Comparison of ENCODE assay signal across 25 mouse cellular contexts in genomic region chr12:31083407-31083806, GRCm38 (mm10). TPM values are rescaled to one million over a fixed set of nuclear protein-coding genes. Genes with fewer than 3 reads are reported as not detected.
A peak's percentile ranks its signal among the peaks of the same experiment; 100 is the strongest.
DNase-seq lines count a peak whose midpoint lies in the region; ATAC-seq and TF ChIP-seq lines count a peak whose summit lies in the region.
"Had no signal": no experiment of that assay in that cellular context is flagged by ENCODE, and none has a peak within 500 bp of the region (broad histone marks: within the 10 kb centered on the region; RNA-seq: fewer than 3 reads in every experiment).

No protein-coding gene starts in this region.

- H3K4me3 ChIP-seq in liver, embryonic 12.5 days: no peak overlapping the region
- no peak overlapping the region for H3K4me3 ChIP-seq in liver, postnatal 0 days (ENCODE audit: low read depth, low read length)
- H3K4me3 ChIP-seq: forebrain, embryonic 15.5 days; heart, embryonic 12.5 days; hindbrain, embryonic 10.5 days; limb, embryonic 10.5 days; midbrain, embryonic 13.5 days; neural tube, embryonic 12.5 days had no signal

- no peak for ATAC-seq in liver, embryonic 12.5 days
- ATAC-seq in liver, postnatal 0 days: peak; percentile 77
- ATAC-seq: forebrain, embryonic 15.5 days; hindbrain, embryonic 16.5 days; midbrain, embryonic 13.5 days had no signal

- H3K9me3 ChIP-seq in liver, embryonic 12.5 days (replicated peaks): no peaks in the 10 kb centered on the region
- H3K9me3 ChIP-seq in liver, postnatal 0 days (ENCODE audit: low read length): no peaks in the 10 kb centered on the region
- H3K9me3 ChIP-seq: forebrain, embryonic 15.5 days; heart, embryonic 12.5 days; hindbrain, embryonic 10.5 days; limb, embryonic 10.5 days; midbrain, embryonic 13.5 days; neural tube, embryonic 12.5 days had no signal

- DNase-seq in liver: no peak
- peak; percentile 27 to 40 for DNase-seq in urinary bladder, postnatal 36 days (ENCODE audit: low spot score in 2 of 2)
- DNase-seq in urinary bladder, adult 2 months (ENCODE audit: low spot score): no peak
- no peak for DNase-seq in liver, postnatal 0 days
- no peak for DNase-seq in layer of hippocampus, adult 8-10 months (ENCODE audit: low spot score in 2 of 2)
- DNase-seq in adrenal gland, postnatal 25 days: no peak
- DNase-seq: adrenal gland, postnatal 14 days; cerebellum, adult 8-10 months; heart, postnatal 10 days; kidney, adult 11 months; kidney, postnatal 10 days; retina, postnatal 1 day; right cerebral cortex, postnatal 25 days; spleen, adult 18-20 months had no signal

- no peaks in the 10 kb centered on the region for H3K36me3 ChIP-seq in liver, embryonic 12.5 days
- 0 out of 2 replicates have a peak, but pooled peaks cover 4% of the 10 kb centered on the region for H3K36me3 ChIP-seq in liver, postnatal 0 days (replicated peaks; ENCODE audit: insufficient read depth, low read length)
- H3K36me3 ChIP-seq: forebrain, embryonic 15.5 days; heart, embryonic 12.5 days; hindbrain, embryonic 10.5 days; limb, embryonic 10.5 days; midbrain, embryonic 13.5 days; neural tube, embryonic 12.5 days had no signal

- TF ChIP-seq CTCF in liver, postnatal 0 days (IDR thresholded peaks at IDR 0.05; ENCODE audit: low read depth): no peak

- 44% methylated on average over 4 of the region's 4 CpGs for WGBS in liver, embryonic 12.5 days (ENCODE audit: insufficient replicate concordance)
- WGBS in liver, postnatal 0 days (ENCODE audit: insufficient replicate concordance): 26% methylated on average over 4 of the region's 4 CpGs

- no peak overlapping the region for H3K9ac ChIP-seq in liver, embryonic 12.5 days
- no peak overlapping the region for H3K9ac ChIP-seq in liver, postnatal 0 days (replicated peaks)
- H3K9ac ChIP-seq: forebrain, embryonic 15.5 days; heart, embryonic 12.5 days; midbrain, embryonic 13.5 days; neural tube, embryonic 12.5 days had no signal

- 0 out of 2 replicates have a peak overlapping the region, but pooled peaks have one; percentile 32 for H3K27ac ChIP-seq in liver, embryonic 12.5 days
- peak overlapping the region; percentile 69 for H3K27ac ChIP-seq in liver, postnatal 0 days (ENCODE audit: low read depth)
- H3K27ac ChIP-seq: forebrain, embryonic 15.5 days; hindbrain, embryonic 10.5 days; limb, embryonic 10.5 days; midbrain, embryonic 13.5 days; neural tube, embryonic 12.5 days had no signal

- peaks cover 77% of the 10 kb centered on the region for H3K4me1 ChIP-seq in liver, embryonic 12.5 days
- peaks cover 40% of the 10 kb centered on the region for H3K4me1 ChIP-seq in liver, postnatal 0 days (ENCODE audit: insufficient read depth)
- H3K4me1 ChIP-seq: forebrain, embryonic 15.5 days; hindbrain, embryonic 10.5 days; midbrain, embryonic 13.5 days; neural tube, embryonic 12.5 days had no signal

- TF ChIP-seq EP300 in liver, postnatal 0 days (IDR thresholded peaks at IDR 0.05; ENCODE audit: low read depth): no peak

- H3K4me2 ChIP-seq in liver, embryonic 12.5 days: peak overlapping the region; percentile 17; the same call in 1 of the 2 replicates
- peak overlapping the region; percentile 43 for H3K4me2 ChIP-seq in liver, postnatal 0 days (ENCODE audit: low read depth, low read length)
- H3K4me2 ChIP-seq: forebrain, embryonic 15.5 days; heart, embryonic 12.5 days; midbrain, embryonic 13.5 days; neural tube, embryonic 12.5 days had no signal

- H3K27me3 ChIP-seq in liver, embryonic 12.5 days (replicated peaks): no peaks in the 10 kb centered on the region
- no peaks in the 10 kb centered on the region for H3K27me3 ChIP-seq in liver, postnatal 0 days (ENCODE audit: insufficient read depth, low read length)
- H3K27me3 ChIP-seq: forebrain, embryonic 15.5 days; heart, embryonic 12.5 days; midbrain, embryonic 13.5 days; neural tube, embryonic 12.5 days had no signal

RNA-seq across cellular contexts. Expression of gene Fam110c, which starts 9.7 kb away (rescaled TPM):
- polyA plus RNA-seq in liver, embryonic 12.5 days (2016; fragmentation: Nextera tagmentation; extraction: Ambion mirVana): 1.3 and 1.4 TPM in 2 replicates
- polyA plus RNA-seq in urinary bladder, adult 2 months (2012; rRNA removed): 15.0 and 16.1 TPM in 2 replicates
- polyA plus RNA-seq in liver, postnatal 0 days (2015; fragmentation: Nextera tagmentation; extraction: Ambion mirVana): 6.9 and 7.2 TPM in 2 replicates
- total RNA-seq in layer of hippocampus, adult 8-10 months (2022): under 1 TPM in 2 of 4 experiments, not detected in 2; 0.09 to 0.17 TPM
- total RNA-seq in adrenal gland, postnatal 25 days (2021): 0.38 and 0.52 TPM in 2 replicates
- total RNA-seq: gastrocnemius, adult 8-10 months; layer of hippocampus, adult 18-20 months had no signal
- polyA plus RNA-seq: brain, embryonic 14.5 days; forebrain, embryonic 15.5 days; midbrain, embryonic 13.5 days; neural tube, embryonic 12.5 days had no signal

Comparison
In these comparisons a context has a peak if more than half of its experiments do, and no peak if none do; other contexts are left out.
1. DNase-seq: peak in urinary bladder, postnatal 36 days (2 of 2); none in liver (single experiment), urinary bladder, adult 2 months (single experiment), liver, postnatal 0 days (single experiment), layer of hippocampus, adult 8-10 months (0 of 2) and adrenal gland, postnatal 25 days (single experiment).